Mouse (Mus musculus) spleen, postnatal 36 days (tissue): ENCODE measurements around the gene Gadd45b.
A peak's percentile ranks its signal among the peaks of the same experiment; 100 is the strongest.

Experiments
- DNase-seq, 2 experiments: peaks; one replicate each; pipeline ENCODE4 v3.0.0; 2022; ENCODE audit warnings: low spot score in 2 of 2, mixed read lengths in 1 of 2

Gene Gadd45b

GRCm38 (mm10) chr10:80909375-80910162 lies 20.3 kb upstream of the Gadd45b start:
- no peak for DNase-seq

- DNase-seq, result no peak
Observed at GRCm38 (mm10) chr10:80911354-80911753, 18.5 kb upstream of the Gadd45b start.

GRCm38 (mm10) chr10:80911891-80912290 lies 18.0 kb upstream of the Gadd45b start:
- DNase-seq, result no peak

GRCm38 (mm10) chr10:80913364-80914011 lies 16.4 kb upstream of the Gadd45b start:
- no peak for DNase-seq

GRCm38 (mm10) chr10:80914253-80914656 lies 15.6 kb upstream of the Gadd45b start:
- no peak for DNase-seq

GRCm38 (mm10) chr10:80915260-80915659 lies 14.6 kb upstream of the Gadd45b start:
- DNase-seq, result no peak

GRCm38 (mm10) chr10:80915736-80916135 lies 14.1 kb upstream of the Gadd45b start:
- no peak for DNase-seq

GRCm38 (mm10) chr10:80917336-80917778 lies 12.5 kb upstream of the Gadd45b start:
- DNase-seq, result peak in 1 of 2 experiments; percentile 40

- DNase-seq, result peak; percentile 53 to 62
Observed at GRCm38 (mm10) chr10:80917779-80918434, 12.0 kb upstream of the Gadd45b start, which contains the start of gene Lmnb2. Gene Lmnb2, minus strand, starts transcription at chr10:80918245.

- DNase-seq, result no peak
Observed at GRCm38 (mm10) chr10:80921923-80922322, 8.0 kb upstream of the Gadd45b start.

GRCm38 (mm10) chr10:80925472-80925871 lies 4.4 kb upstream of the Gadd45b start:
- DNase-seq, result no peak

GRCm38 (mm10) chr10:80928586-80929298 lies 1.1 kb upstream of the Gadd45b start:
- peak; percentile 79 to 86 for DNase-seq

GRCm38 (mm10) chr10:80930361-80931152 lies 684 bp downstream of the Gadd45b start:
- peak; percentile 70 to 74 for DNase-seq

GRCm38 (mm10) chr10:80931153-80931671 lies 1.3 kb downstream of the Gadd45b start:
- no peak for DNase-seq

GRCm38 (mm10) chr10:80931695-80932094 lies 1.8 kb downstream of the Gadd45b start:
- no peak for DNase-seq

- no peak for DNase-seq
Observed at GRCm38 (mm10) chr10:80932206-80932605, 2.3 kb downstream of the Gadd45b start.

- peak in 1 of 2 experiments; percentile 29 for DNase-seq
Observed at GRCm38 (mm10) chr10:80932700-80933420, 3.0 kb downstream of the Gadd45b start.

GRCm38 (mm10) chr10:80933421-80933979 lies 3.6 kb downstream of the Gadd45b start:
- peak; percentile 56 to 61 for DNase-seq

GRCm38 (mm10) chr10:80934136-80934985 lies 4.5 kb downstream of the Gadd45b start:
- DNase-seq, result no peak
